Mouse (Mus musculus) hindlimb bud, embryonic 11.5 days (tissue): ENCODE data around the gene Tbc1d1.

Experiments used
- DNase-seq: peaks from one replicate; pipeline ENCODE4 v3.0.0-alpha.2; 2012; ENCODE audit warnings: low read depth, low spot score; ENCODE audit errors: extremely low spot score

Gene Tbc1d1

GRCm38 (mm10) chr5:64269669-64270068, 113.6 kb downstream of the Tbc1d1 start:
- DNase-seq, result no peak

GRCm38 (mm10) chr5:64273517-64273916, 117.4 kb downstream of the Tbc1d1 start:
- DNase-seq, result no peak

GRCm38 (mm10) chr5:64274296-64274695, 118.2 kb downstream of the Tbc1d1 start:
- DNase-seq, result no peak

DNA sequence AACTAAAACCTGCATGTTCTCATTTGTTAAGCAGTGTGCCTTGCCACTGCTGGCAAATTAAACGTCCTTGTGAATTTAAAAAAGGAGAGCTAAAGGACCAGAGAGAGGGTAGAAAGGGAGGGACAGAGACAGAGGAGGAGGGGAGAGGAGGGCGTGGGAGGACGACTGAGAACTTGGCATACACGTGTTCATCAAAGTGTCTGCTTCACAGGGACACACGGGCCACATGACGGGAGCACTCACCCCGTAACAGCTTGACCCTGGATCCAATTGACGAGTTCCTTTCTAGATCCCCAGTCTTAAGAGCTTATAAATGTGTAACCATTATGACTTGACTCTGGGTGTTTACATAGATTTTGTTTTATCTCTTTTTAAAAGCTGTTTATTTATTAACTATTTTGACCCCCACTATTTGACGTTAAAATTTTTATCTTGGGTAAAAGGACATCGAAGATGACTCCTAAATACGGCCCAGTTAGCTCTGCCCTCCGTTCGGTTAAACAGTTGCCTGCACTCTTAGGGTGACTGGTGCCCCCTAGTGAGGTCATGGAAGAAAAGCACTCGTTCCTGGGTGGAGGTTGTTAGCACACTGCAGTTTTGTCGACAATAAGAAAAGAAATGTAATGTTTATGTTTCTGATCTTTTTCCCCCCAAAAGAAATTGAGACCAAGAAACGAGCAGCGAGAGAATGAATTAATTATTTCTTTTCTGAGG, 118.8 kb downstream of the Tbc1d1 start:
- no peak for DNase-seq

GRCm38 (mm10) chr5:64277646-64278191, 121.6 kb downstream of the Tbc1d1 start:
- no peak for DNase-seq

DNA sequence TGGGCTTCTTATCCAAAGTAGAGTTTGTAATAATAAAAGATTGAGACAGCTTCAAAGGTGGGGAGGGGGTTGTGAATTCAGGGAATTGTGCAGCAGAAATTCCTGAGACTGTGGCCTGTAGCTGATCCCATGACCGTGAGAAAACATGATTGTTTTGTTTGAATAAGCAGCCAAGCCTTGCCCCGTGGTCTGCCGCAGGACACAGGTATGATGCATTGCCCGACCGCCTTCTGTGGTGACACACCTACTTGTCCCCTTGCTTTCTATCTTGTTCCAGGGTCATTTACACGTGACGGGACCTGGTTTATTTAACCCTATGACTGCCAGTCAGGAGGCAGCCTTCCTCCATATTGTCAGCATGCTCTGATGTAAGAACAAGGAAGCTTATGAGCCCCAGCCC, 123.6 kb downstream of the Tbc1d1 start:
- DNase-seq, result no peak

DNA sequence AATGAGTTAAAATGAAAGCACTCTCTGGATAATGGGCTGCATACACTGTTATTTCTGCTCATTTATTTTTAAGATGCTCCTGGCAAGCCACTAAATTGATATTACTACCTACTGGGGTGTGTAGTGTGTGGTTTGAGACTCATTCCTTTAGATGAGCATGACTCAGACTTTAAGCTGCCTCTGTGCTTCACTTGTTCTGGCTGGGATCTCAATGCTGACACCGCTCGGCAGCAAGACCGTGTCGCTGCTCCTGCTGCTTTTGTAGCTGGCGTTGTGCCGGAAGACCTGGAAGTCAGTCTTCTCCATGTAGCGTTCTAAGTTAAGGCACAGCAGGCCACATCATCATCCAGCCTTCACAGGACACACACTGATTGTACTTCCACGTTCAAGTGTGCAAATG, 124.1 kb downstream of the Tbc1d1 start:
- no peak for DNase-seq

DNA sequence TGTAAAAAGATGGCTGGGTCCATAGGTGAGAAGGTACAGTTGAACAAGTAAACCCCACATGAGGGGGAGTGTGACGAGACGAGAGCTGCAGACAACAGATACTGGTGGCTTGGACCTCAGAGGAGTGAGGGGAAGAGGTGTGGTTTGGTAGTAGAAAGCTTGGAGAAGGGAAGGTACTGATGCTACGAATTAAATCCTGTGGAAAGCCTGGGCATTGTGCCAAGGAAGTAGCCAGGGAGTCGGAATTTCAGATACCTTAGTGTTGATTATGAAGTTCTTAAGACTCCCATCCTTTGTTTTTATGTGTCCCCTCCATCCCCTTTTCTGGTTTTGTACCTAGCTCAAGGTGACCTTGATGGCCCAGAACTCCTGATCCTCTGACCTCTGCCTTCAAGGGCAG, 124.5 kb downstream of the Tbc1d1 start:
- DNase-seq, result no peak

- DNase-seq, result no peak
Measured at GRCm38 (mm10) chr5:64281674-64282073, 125.6 kb downstream of the Tbc1d1 start.

DNA sequence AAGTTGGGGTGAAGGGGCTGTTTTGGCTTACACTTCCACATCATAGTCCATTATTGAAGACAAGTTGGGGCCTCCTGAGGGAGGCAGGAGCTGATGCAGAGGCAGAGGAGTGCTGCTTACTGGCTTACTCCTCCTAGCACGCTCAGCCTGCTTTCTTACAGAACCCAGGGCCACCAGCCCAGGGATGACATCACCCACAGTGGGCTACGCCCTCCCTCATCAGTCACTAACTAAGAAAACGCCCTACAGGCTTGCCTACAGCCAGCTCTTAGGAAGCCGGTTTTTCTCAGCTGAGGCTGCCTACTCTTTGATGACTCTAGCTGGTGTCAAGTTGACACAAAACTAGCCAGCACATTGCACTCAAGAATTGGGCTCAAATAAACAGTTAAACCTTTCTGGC, 126.5 kb downstream of the Tbc1d1 start:
- no peak for DNase-seq

- no peak for DNase-seq
Measured at GRCm38 (mm10) chr5:64285289-64285688, 129.2 kb downstream of the Tbc1d1 start.

- no peak for DNase-seq
Measured at GRCm38 (mm10) chr5:64285851-64286250, 129.7 kb downstream of the Tbc1d1 start.

GRCm38 (mm10) chr5:64287287-64287686, 131.2 kb downstream of the Tbc1d1 start:
- no peak for DNase-seq

GRCm38 (mm10) chr5:64288031-64288928, 132.2 kb downstream of the Tbc1d1 start:
- DNase-seq, result no peak

- peak; percentile 30 for DNase-seq
Measured at GRCm38 (mm10) chr5:64289202-64290060, 133.3 kb downstream of the Tbc1d1 start.

DNA sequence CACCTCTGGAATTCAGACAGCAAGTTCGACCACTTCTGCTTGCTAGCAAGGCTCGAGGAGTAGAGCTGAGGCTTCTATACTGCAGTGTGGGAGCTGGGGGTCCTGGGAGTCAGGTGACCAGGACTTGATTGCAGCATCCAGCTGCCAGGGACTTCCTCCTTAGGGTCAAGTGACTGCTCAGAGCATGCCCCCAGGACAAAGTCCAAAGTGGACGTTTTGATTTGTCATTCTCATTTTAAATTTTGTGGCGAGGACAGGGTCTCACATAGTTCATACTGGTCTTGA, 133.9 kb downstream of the Tbc1d1 start:
- DNase-seq, result no peak

- no peak for DNase-seq
Measured at GRCm38 (mm10) chr5:64291657-64292056, 135.6 kb downstream of the Tbc1d1 start.

GRCm38 (mm10) chr5:64295621-64296020, 139.5 kb downstream of the Tbc1d1 start:
- DNase-seq, result no peak

- no peak for DNase-seq
Measured at GRCm38 (mm10) chr5:64296328-64296727, 140.2 kb downstream of the Tbc1d1 start.

DNA sequence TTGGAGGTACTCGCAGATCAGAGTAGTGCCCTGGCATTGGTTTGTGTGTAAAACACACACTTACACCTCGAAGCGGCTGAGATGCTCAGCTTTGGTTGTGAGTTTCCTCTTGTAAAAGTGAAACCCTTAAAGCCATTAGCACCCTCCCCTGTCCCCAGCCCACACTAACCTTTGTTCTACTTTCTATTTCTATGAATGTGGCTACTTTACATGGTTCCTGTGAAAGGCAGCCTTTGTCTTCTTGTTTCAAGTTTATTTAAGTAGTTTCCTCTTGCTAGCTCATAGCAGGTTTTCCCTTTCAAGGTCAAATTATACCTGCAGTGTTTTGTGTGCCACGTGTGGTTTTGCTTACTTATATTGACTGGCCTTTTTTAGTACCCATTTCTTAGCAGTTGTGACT, 141.0 kb downstream of the Tbc1d1 start:
- no peak for DNase-seq

GRCm38 (mm10) chr5:64298331-64299036, 142.4 kb downstream of the Tbc1d1 start:
- no peak for DNase-seq
